8 mouse cellular contexts compared by ENCODE assay signal in the genomic region with DNA sequence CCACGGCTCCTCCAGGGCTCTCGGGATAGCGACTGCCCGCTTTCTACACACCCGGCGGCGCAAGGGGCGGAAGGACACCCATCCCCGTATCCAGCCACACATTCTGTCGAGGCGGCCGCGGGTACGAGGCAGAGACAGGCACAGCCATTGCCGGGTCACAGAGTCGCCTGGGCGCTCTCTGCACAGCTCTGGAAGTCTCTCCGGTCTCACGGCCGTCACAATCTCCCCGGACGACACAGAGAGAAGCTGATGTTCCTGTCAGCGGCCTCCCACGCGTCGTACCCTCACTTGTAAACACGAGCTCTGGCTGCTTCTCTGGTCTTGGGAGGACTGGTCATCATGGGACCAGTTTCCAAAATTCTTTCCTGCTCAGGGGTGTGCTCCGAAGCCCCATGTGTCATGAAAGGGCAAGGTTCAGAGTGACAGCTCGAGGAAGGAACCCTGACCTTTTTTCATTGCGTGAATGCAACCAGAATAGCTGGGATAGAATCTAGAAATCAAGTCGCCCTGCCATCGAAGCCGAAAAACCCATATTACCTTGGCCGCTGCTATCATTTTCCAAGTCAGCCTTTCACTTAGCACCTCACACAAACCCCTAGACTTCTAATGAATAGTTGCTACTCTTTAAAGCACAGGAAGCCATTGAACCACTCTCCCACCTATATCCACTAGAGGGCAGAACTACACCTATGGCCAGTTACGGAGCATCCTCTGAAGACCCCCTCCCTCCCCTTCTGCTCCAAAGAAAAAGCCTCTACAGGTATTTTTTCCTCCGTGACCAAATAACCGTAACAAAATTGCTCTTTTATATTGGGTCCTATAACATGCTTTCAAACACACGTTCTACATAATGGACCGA. TPM values are rescaled to one million over a fixed set of nuclear protein-coding genes. Genes with fewer than 3 reads are reported as not detected.
DNase-seq lines count a peak whose midpoint lies in the region; ATAC-seq and TF ChIP-seq lines count a peak whose summit lies in the region.

No protein-coding gene starts in this region.

- H3K4me2 ChIP-seq in lung, embryonic 15.5 days: peak overlapping the region; percentile 95

- no peaks in the 10 kb centered on the region for H3K9me3 ChIP-seq in erythroblast, embryonic 14.5 days (ENCODE audit: control insufficient read depth, low read length)
- H3K9me3 ChIP-seq in lung, embryonic 15.5 days: no peaks in the 10 kb centered on the region

- WGBS in lung, embryonic 15.5 days: under 1% methylated on average over 39 of the region's 39 CpGs
- WGBS in olfactory bulb, adult 2 months: under 1% methylated on average over 39 of the region's 39 CpGs

- H3K4me3 ChIP-seq in brown adipose tissue, adult 24 weeks (ENCODE audit: insufficient read depth, low read depth, low read length): peak overlapping the region; percentile 88
- peak overlapping the region; percentile 68 for H3K4me3 ChIP-seq in erythroblast, embryonic 14.5 days (replicated peaks)
- H3K4me3 ChIP-seq in layer of hippocampus, adult 2 months: peak overlapping the region; percentile 77
- H3K4me3 ChIP-seq in lung, embryonic 15.5 days: peak overlapping the region; percentile 86
- peak overlapping the region; percentile 94 for H3K4me3 ChIP-seq in olfactory bulb, adult 2 months (ENCODE audit: insufficient read depth, low read depth, low read length)

- peak overlapping the region; percentile 79 for H3K9ac ChIP-seq in lung, embryonic 15.5 days

- peak; percentile 62 for DNase-seq in MEL-GATA-1-ER (ENCODE audit: extremely low read depth, low read depth)
- peak; percentile 61 for DNase-seq in heart, postnatal 4 days
- DNase-seq in layer of hippocampus, adult 2 months (ENCODE audit: low spot score in 2 of 2): peak; percentile 77 to 80
- DNase-seq in gastrocnemius, postnatal 14 days: no peak

- peak; percentile 92 for TF ChIP-seq CTCF in layer of hippocampus, adult 2 months (conservative IDR thresholded peaks at IDR 0.05)
- TF ChIP-seq CTCF in olfactory bulb, adult 2 months (IDR thresholded peaks at IDR 0.05; ENCODE audit: insufficient read depth, low read depth, low read length): no peak

- no peaks in the 10 kb centered on the region for H3K36me3 ChIP-seq in erythroblast, embryonic 14.5 days (ENCODE audit: control insufficient read depth)
- no peaks in the 10 kb centered on the region for H3K36me3 ChIP-seq in lung, embryonic 15.5 days

- H3K27me3 ChIP-seq in erythroblast, embryonic 14.5 days (ENCODE audit: control insufficient read depth): no peaks in the 10 kb centered on the region
- no peaks in the 10 kb centered on the region for H3K27me3 ChIP-seq in lung, embryonic 15.5 days

- intact Hi-C loops in gastrocnemius, postnatal 14 days (cut with DNase I; ENCODE audit: low total_unique reads): loop anchor here (5.0 kb wide), 1 partner anchor 122 kb away; no protein-coding TSS in a partner anchor

- H3K4me1 ChIP-seq in brown adipose tissue, adult 24 weeks (ENCODE audit: control insufficient read depth, insufficient read depth, insufficient read length, low read length): no peaks in the 10 kb centered on the region
- H3K4me1 ChIP-seq in erythroblast, embryonic 14.5 days (ENCODE audit: control insufficient read depth): peaks cover 21% of the 10 kb centered on the region
- peaks cover 14% of the 10 kb centered on the region for H3K4me1 ChIP-seq in lung, embryonic 15.5 days
- H3K4me1 ChIP-seq in olfactory bulb, adult 2 months (ENCODE audit: control insufficient read depth, insufficient read depth, low read length): peaks cover 5% of the 10 kb centered on the region; the same call in 1 of the 2 replicates

- TF ChIP-seq POLR2A in olfactory bulb, adult 2 months (IDR thresholded peaks at IDR 0.05; ENCODE audit: insufficient read depth, low read depth, low read length): no peak

- peak; percentile 51 for ATAC-seq in lung, embryonic 15.5 days (ENCODE audit: borderline replicate concordance, extremely low read depth, low FRiP score, low TSS enrichment)

- peak overlapping the region; percentile 63 for H3K27ac ChIP-seq in brown adipose tissue, adult 24 weeks (replicated peaks; ENCODE audit: low read depth, low read length)
- H3K27ac ChIP-seq in layer of hippocampus, adult 2 months: peak overlapping the region; percentile 99
- H3K27ac ChIP-seq in lung, embryonic 15.5 days: peak overlapping the region; percentile 98
- H3K27ac ChIP-seq in olfactory bulb, adult 2 months (ENCODE audit: insufficient read depth, low read depth, low read length): peak overlapping the region; percentile 66

RNA-seq across cellular contexts. Expression of gene Atp2c1, which starts 31.6 kb away (rescaled TPM):
- polyA plus RNA-seq in brown adipose tissue, adult 24 weeks (2012; ENCODE audit: insufficient read depth, insufficient read length, missing spikeins): 20.1 and 33.0 TPM in 2 replicates
- polyA plus RNA-seq in erythroblast, embryonic 14.5 days (2012): 0.19 and 0.32 TPM in 2 replicates
- total RNA-seq in heart, postnatal 4 days (2021): 10 to 100 TPM; 45.6 to 56.2 TPM
- total RNA-seq in layer of hippocampus, adult 2 months (2021): 100 to 1,000 TPM; 245 to 250 TPM
- polyA plus RNA-seq in lung, embryonic 15.5 days (2015; fragmentation: Nextera tagmentation; extraction: Ambion mirVana): 62.5 and 73.8 TPM in 2 replicates
- 454 TPM in 1 of 2 replicates, not detected in the other for polyA plus RNA-seq in olfactory bulb, adult 2 months (2012; ENCODE audit: insufficient read depth, insufficient read length, low replicate concordance, missing spikeins)
- total RNA-seq in gastrocnemius, postnatal 14 days (2021): 10 to 100 TPM; 28.5 to 29.0 TPM

Comparison
In these comparisons a context has a peak if more than half of its experiments do, and no peak if none do; other contexts are left out.
1. RNA of gene Atp2c1, which starts 31.6 kb away (polyA plus RNA-seq): 454 TPM in olfactory bulb, adult 2 months, 62.5 to 73.8 TPM in lung, embryonic 15.5 days and 20.1 to 33.0 TPM in brown adipose tissue, adult 24 weeks; 0.19 to 0.32 TPM in erythroblast, embryonic 14.5 days; every median in the first group is over 10 times any median in the second.
2. Peak in every context shown above with its lines, with median percentiles within 50 percentile points of each other: H3K27ac ChIP-seq and H3K4me3 ChIP-seq.